Mouse (Mus musculus) liver, embryonic 16.5 days (tissue): ENCODE measurements around the gene Cdh3. TPM values are rescaled to one million over a fixed set of nuclear protein-coding genes. Genes with fewer than 3 reads are reported as not detected.
A peak's percentile ranks its signal among the peaks of the same experiment; 100 is the strongest.
"Not testable (repeated sequence)": the region's sequence is repeated elsewhere in the genome, so short reads cannot be mapped to it uniquely, and the experiment has no call there.

ENCODE experiments used
- ATAC-seq: fragments of 200-750 bp; cut with Nextera tagmentation; 2 replicates; pipeline ENCODE4 v1.8.0; 2017; ENCODE audit warnings: low read depth, mild to moderate bottlenecking, moderate number of reproducible peaks, moderate library complexity
- H3K27ac ChIP-seq: fragments of 300-500 bp; sonication (generic); 2 replicates; pipeline ENCODE4 v1.5.1; 2014; ENCODE audit warnings: mild to moderate bottlenecking, low read length
- H3K27me3 ChIP-seq: fragments of 300-500 bp; sonication (generic); 2 replicates; pipeline ENCODE4 v1.6.1; 2014; ENCODE audit warnings: low read depth, low read length, mixed read lengths; ENCODE audit not compliant: control insufficient read depth, insufficient read depth
- H3K36me3 ChIP-seq: fragments of 300-500 bp; sonication (generic); 2 replicates; pipeline ENCODE4 v1.6.1; 2014; ENCODE audit warnings: mild to moderate bottlenecking; ENCODE audit not compliant: control insufficient read depth, insufficient read depth
- H3K4me1 ChIP-seq: fragments of 300-500 bp; sonication (generic); 2 replicates; pipeline ENCODE4 v1.6.1; 2014; ENCODE audit warnings: low read depth, low read length, mixed read lengths; ENCODE audit not compliant: control insufficient read depth
- H3K4me2 ChIP-seq: fragments of 300-500 bp; sonication (generic); 2 replicates; pipeline ENCODE4 v1.6.1; 2014; ENCODE audit warnings: low read depth, low read length, mixed read lengths
- H3K4me3 ChIP-seq: fragments of 300-500 bp; sonication (generic); 2 replicates; pipeline ENCODE4 v1.5.1; 2014; ENCODE audit warnings: low read depth, mild to moderate bottlenecking, low read length
- H3K9ac ChIP-seq: fragments of 300-500 bp; sonication (generic); 2 replicates; pipeline ENCODE4 v1.6.1; 2014; ENCODE audit warnings: low read depth, low read length
- H3K9me3 ChIP-seq: fragments of 300-500 bp; sonication (generic); replicated peaks from 2 replicates; pipeline ENCODE4 v1.6.1; 2016; ENCODE audit warnings: low read length; ENCODE audit not compliant: control insufficient read depth
- WGBS: fragments of 180-500 bp; shearing (Covaris S2); extraction: QIAGEN DNeasy Blood & Tissue Kit; methylation state at CpG from one replicate; pipeline ENCODE4 v1.1.7; 2014; ENCODE audit not compliant: insufficient replicate concordance; 5-methylcytosine and 5-hydroxymethylcytosine counted together
- polyA plus RNA-seq: library from polyadenylated mRNA; unstranded; fragments of >200 nt; fragmentation: Nextera tagmentation; extraction: Ambion mirVana; gene quantifications from 2 replicates; pipeline ENCODE4 v1.2.1, GENCODE M21; 2015

The Cdh3 gene
- polyA plus RNA-seq, 1 experiment from 2014 or later, result 1.4 TPM

DNA sequence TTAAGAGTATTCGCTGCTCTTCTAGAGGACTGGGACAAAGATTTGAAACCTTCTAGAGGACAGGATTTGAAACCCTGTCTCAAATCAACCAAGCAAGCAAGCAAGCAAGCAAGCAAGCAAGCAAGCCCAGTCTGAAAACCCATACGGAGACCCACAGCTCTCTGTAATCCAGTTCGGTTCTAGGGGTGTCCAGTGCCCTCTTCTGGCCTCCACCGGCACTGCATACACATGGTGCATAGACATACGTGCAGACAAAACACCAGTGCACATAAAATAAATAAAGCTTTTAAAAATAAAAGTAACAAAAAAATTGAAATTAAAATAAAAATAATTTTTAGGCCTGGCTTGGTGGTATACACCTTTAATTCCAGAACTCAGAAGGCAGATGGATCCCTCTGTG lies 43.3 kb downstream of the Cdh3 start:
- ATAC-seq, result no peak
- H3K4me2 ChIP-seq, result no peak overlapping the region
- H3K36me3 ChIP-seq, result no peaks in the 10 kb centered on the region
- 74% methylated on average over 5 of the region's 5 CpGs for whole genome bisulfite sequencing
- H3K27me3 ChIP-seq, result no peaks in the 10 kb centered on the region
- H3K9ac ChIP-seq, result no peak overlapping the region
- no peak overlapping the region for H3K4me3 ChIP-seq
- no peaks in the 10 kb centered on the region for H3K9me3 ChIP-seq
- no peak overlapping the region for H3K27ac ChIP-seq
- no peaks in the 10 kb centered on the region for H3K4me1 ChIP-seq

DNA sequence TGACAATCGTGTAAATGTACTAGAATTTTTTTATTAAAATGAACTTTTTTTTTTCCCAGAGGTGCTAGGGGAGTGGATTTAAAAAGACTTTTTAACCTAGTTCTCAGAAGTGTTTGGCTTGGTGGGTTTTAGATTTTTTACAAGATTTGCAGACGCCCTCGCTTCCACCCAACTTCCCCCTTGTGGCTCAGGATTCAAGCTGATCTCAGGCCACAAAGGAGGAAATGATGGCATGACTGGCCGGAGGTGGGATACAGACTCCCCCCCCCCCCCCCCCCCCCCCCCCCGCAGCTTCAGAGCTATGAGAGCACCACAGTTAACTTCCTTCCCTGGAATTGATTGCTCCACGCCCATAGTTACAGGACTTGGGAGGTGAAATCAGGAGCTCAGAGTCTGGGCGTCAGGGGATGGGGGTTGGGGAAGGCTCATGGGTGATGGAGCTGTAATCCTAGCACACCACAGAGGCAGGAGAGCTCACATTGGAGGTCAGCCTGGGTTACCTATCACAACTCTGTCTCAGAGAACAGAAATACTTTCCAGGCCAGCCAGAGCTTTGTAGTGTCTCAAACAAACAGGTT lies 45.5 kb downstream of the Cdh3 start:
- ATAC-seq, result no peak
- 22% methylated on average over 6 of the region's 7 CpGs for WGBS

DNA sequence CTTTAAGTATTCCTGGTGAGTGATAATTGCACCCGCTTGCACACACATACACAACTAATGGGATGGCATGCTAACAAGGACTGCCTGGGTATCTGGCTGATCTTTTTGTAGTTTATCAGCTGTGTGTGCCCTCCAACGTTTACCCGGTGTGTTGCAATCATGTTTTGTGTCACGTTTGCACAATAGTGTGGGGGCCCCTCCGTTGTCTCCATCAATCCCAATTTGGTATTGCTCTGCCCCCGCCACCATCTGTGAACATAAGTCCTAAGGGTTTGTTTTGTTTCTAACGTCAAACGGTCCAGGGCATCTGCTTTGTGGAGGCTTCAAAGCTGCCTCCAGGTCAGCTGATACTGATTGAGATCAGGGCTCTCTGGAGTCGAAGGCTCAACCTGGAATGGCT lies 49.2 kb downstream of the Cdh3 start:
- no peak for ATAC-seq
- Histone ChIP-seq H3K27ac (no peak overlapping the region), H3K9me3 (no peaks in the 10 kb centered on the region), H3K27me3 (no peaks in the 10 kb centered on the region), H3K4me1 (peaks cover 6% of the 10 kb centered on the region; the same call in 1 of the 2 replicates), H3K36me3 (no peaks in the 10 kb centered on the region), H3K9ac (no peak overlapping the region), H3K4me2 (no peak overlapping the region), H3K4me3 (no peak overlapping the region)
- WGBS, result 33% methylated on average over 9 of the region's 9 CpGs

More for the DNA sequence above, 45.5 kb downstream of the Cdh3 start:
- Histone ChIP-seq H3K9me3 (no peaks in the 10 kb centered on the region), H3K27ac (no peak overlapping the region), H3K36me3 (no peaks in the 10 kb centered on the region), H3K4me3 (no peak overlapping the region), H3K4me1 (peaks cover 6% of the 10 kb centered on the region; the same call in 1 of the 2 replicates), H3K9ac (no peak overlapping the region), H3K27me3 (no peaks in the 10 kb centered on the region), H3K4me2 (no peak overlapping the region)

DNA sequence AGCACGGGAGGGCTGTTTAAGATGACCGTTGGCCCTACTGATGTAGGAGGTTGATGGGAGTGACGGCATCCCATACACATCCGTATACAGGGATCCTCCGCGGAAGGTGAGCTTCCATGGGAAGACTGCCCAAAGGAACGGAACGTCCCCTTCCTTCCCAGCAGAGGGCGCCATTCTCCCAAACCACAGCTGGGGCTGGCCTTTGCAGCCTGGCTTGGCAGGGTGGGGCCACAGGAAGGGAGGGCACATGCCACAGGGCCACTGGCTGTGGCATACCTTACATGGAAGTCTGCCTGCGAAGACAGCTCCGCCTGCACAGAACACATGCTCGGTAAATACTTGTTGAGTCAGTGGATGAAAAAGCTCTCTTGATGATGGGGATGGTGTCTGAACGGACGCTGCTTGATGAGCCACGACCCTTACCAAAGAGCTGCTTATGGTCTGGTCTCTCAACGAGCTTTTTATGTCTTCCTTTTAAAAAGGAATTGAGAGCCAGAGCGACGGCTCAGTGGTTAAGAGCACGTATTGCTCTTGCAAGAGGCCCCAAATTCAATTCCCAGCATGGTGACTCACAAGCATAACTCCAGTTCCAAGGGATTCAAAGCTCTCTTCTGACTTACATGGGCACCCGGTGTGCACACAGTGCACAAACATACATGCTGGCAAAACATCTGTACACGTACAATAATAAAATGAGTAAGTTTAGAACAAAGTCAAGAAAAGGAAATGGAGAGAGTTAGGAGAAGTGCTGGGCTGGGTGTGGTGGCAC lies 50.6 kb downstream of the Cdh3 start:
- Histone ChIP-seq H3K36me3 (no peaks in the 10 kb centered on the region), H3K27ac (no peak overlapping the region), H3K4me2 (no peak overlapping the region), H3K9ac (no peak overlapping the region), H3K4me3 (no peak overlapping the region), H3K4me1 (peaks cover 6% of the 10 kb centered on the region; the same call in 1 of the 2 replicates), H3K9me3 (no peaks in the 10 kb centered on the region), H3K27me3 (no peaks in the 10 kb centered on the region)
- WGBS, result 19% methylated on average over 21 of the region's 21 CpGs
- peak; percentile 27; the same call in 1 of the 2 replicates for ATAC-seq

DNA sequence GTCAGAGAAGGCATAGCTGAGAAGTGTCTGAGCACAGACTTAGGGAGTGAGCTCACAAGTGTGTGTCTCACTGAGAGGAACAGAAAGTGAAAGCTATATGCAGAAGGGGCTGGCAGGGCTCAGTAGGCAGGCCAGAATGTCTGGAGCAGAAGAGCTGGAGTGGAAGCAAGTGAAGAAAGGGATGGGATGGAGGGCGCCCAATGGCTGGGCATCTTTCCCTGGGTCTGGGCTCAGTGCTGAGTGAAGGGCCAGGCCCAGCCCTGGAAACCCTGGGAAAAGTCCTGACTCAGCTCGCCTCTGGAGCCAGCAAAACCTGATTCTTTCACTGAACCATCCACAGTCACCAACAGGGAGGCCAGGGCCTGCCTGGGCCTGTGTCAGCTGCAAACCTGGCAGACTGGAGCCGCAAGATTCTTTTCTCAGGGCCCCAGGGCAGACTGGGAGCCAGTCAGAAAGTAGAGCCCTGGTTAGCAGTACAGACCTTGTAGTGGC lies 53.0 kb downstream of the Cdh3 start:
- ATAC-seq, result 0 out of 2 replicates have a peak, but pooled peaks have one; percentile 24

DNA sequence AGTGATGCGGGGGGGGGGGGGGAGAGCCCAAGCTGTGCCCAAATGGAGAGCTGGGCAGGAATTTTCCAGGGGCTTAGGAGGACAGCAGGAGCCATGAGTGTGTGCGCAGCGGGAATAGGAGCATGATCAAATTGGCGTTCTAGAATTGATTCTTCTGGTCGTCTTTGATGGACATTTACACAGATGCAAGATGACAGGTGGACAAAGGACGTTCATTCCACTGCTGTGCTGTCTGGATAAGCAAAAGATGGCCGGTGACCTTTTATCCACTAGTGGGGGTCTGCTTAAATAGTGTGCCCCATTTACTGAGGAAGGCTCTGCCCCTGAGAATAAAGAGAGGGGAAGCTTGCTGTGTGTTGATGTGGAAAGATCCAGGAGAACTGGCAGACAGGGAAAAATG lies 58.3 kb downstream of the Cdh3 start:
- Histone ChIP-seq H3K27me3 (no peaks in the 10 kb centered on the region), H3K36me3 (no peaks in the 10 kb centered on the region), H3K9me3 (no peaks in the 10 kb centered on the region), H3K4me2 (no peak overlapping the region), H3K9ac (no peak overlapping the region), H3K4me3 (no peak overlapping the region), H3K27ac (no peak overlapping the region), H3K4me1 (no peaks in the 10 kb centered on the region)
- ATAC-seq, result no peak
- WGBS, result 58% methylated on average over 7 of the region's 7 CpGs

More for the DNA sequence above, 53.0 kb downstream of the Cdh3 start:
- Histone ChIP-seq H3K27ac (no peak overlapping the region), H3K4me3 (no peak overlapping the region), H3K4me2 (no peak overlapping the region), H3K4me1 (peaks cover 6% of the 10 kb centered on the region; the same call in 1 of the 2 replicates), H3K9ac (no peak overlapping the region), H3K36me3 (no peaks in the 10 kb centered on the region), H3K9me3 (no peaks in the 10 kb centered on the region), H3K27me3 (no peaks in the 10 kb centered on the region)
- WGBS, result 45% methylated on average over 3 of the region's 3 CpGs

DNA sequence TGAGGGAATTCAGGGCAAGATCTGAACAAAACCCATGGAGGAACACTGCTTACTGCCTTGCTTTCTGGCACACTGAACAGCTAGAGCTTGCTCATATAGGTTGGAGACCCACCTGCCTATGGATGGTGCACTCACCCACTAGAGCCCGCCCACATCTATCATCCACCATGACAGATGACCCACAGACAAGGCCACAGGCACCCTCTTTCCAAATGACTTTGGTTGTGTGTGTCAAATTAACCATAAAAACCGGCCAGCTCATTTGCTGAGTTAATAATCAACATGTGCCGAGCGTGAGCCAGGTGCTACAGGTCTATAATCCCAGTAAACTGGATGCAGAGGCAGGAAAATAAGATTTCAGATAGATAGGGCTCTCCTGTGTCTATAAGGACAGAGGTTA lies 59.7 kb downstream of the Cdh3 start:
- no peak for ATAC-seq

DNA sequence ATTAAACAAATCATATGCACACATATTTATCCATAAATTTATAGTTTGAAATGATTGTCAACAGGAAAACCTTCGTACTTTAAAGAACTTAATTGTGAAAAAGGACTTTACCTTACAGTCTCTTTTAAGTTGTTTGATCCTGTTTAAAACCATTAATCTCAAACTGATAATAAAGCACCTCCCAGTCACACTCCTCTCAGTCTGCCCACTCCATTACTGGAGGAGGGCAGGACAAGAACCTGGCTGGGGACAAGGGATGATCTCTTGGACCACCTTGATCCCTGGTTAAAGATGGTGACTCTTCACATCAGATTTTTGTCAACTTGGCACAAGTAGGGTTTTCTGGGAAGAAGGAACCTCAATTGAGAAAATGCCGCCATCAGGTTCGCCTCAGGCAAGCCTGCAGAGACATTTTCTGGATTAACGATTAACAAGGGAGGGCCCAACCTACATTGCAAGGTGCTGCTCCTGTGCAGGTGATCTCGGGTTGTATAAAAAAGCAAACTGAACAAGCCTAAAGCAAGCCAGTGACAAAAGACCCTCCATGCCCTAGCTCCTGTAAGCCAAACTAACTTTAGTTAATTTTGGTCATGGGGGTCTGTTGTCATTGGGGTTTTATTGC lies 61.0 kb downstream of the Cdh3 start:
- Histone ChIP-seq H3K9me3 (no peaks in the 10 kb centered on the region), H3K4me3 (no peak overlapping the region), H3K9ac (no peak overlapping the region), H3K4me2 (no peak overlapping the region), H3K27ac (no peak overlapping the region), H3K4me1 (no peaks in the 10 kb centered on the region), H3K36me3 (no peaks in the 10 kb centered on the region), H3K27me3 (no peaks in the 10 kb centered on the region)
- no peak for ATAC-seq
- WGBS, result 48% methylated on average over 5 of the region's 5 CpGs

More for the DNA sequence above, 59.7 kb downstream of the Cdh3 start:
- no peak overlapping the region for H3K4me2 ChIP-seq
- no peaks in the 10 kb centered on the region for H3K36me3 ChIP-seq
- no peak overlapping the region for H3K27ac ChIP-seq
- H3K4me3 ChIP-seq, result no peak overlapping the region
- H3K9ac ChIP-seq, result no peak overlapping the region
- no peaks in the 10 kb centered on the region for H3K9me3 ChIP-seq
- WGBS, result 53% methylated on average over 4 of the region's 4 CpGs
- H3K4me1 ChIP-seq, result no peaks in the 10 kb centered on the region
- H3K27me3 ChIP-seq, result no peaks in the 10 kb centered on the region

DNA sequence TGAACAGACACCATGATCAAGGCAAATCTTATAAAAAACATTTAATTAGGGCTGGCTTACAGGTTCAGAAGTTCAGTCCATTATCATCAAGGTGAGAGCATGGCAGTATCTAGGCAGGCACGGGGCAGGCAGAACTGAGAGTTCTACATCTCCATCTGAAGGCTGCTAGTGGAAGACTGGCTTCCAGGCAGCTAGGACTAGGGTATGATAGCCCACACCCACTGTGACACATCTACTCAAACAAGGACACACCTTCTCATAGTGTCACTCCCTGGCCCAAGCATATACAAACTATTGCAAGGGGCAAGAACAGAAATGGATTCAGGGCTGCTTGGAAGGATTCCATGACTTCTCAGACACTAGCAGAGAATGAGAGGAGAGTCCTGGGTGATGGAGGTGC lies 61.5 kb downstream of the Cdh3 start:
- not testable (repeated sequence) for H3K4me3 ChIP-seq, H3K9ac ChIP-seq, H3K27me3 ChIP-seq, H3K27ac ChIP-seq, ATAC-seq, H3K4me2 ChIP-seq, H3K36me3 ChIP-seq, H3K4me1 ChIP-seq, H3K9me3 ChIP-seq
- WGBS, result 16% methylated on average over 1 of the region's 1 CpGs
